Mouse (Mus musculus) thymus, adult 2 months (tissue): ENCODE data around the gene Aplp2. TPM values are rescaled to one million over a fixed set of nuclear protein-coding genes. Genes with fewer than 3 reads are reported as not detected.

Experiments
- DNase-seq: peaks from one replicate; pipeline ENCODE4 v3.0.0; 2021
- H3K27ac ChIP-seq: fragments of 200-500 bp; 2 replicates; pipeline ENCODE4 v1.5.1; 2012; ENCODE audit warnings: low read length, control low read depth; ENCODE audit not compliant: control insufficient read depth, insufficient read depth
- H3K27me3 ChIP-seq: fragments of 200-500 bp; 2 replicates; pipeline ENCODE4 v1.6.1; 2012; ENCODE audit warnings: mild to moderate bottlenecking, low read length, moderate library complexity, mixed read lengths; ENCODE audit not compliant: control insufficient read depth, insufficient read depth
- H3K36me3 ChIP-seq: fragments of 200-500 bp; 2 replicates; pipeline ENCODE4 v1.6.1; 2012; ENCODE audit warnings: mild to moderate bottlenecking, low read length, moderate library complexity; ENCODE audit not compliant: control insufficient read depth, insufficient read depth
- H3K4me1 ChIP-seq: fragments of 200-500 bp; replicated peaks from 2 replicates; pipeline ENCODE4 v1.6.1; 2012; ENCODE audit warnings: low read length; ENCODE audit not compliant: control insufficient read depth, insufficient read depth
- H3K4me3 ChIP-seq: fragments of 200-500 bp; 2 replicates; pipeline ENCODE4 v1.5.1; 2012; ENCODE audit warnings: mild to moderate bottlenecking, low read length, control low read depth, moderate library complexity; ENCODE audit not compliant: control insufficient read depth, insufficient read depth
- CTCF ChIP-seq: fragments of 200-500 bp; IDR thresholded peaks from 2 replicates; pipeline ENCODE4 v1.5.1; 2012; ENCODE audit warnings: mild to moderate bottlenecking, control low read depth, low read length, moderate library complexity, borderline replicate concordance; ENCODE audit not compliant: control insufficient read depth, poor library complexity, insufficient read depth; ENCODE audit errors: extremely low read depth
- POLR2A ChIP-seq: fragments of 200-500 bp; IDR thresholded peaks from 2 replicates; pipeline ENCODE4 v1.6.1; 2012; ENCODE audit warnings: mild to moderate bottlenecking, low read length, control low read depth, moderate library complexity; ENCODE audit not compliant: control insufficient read depth, poor library complexity, insufficient read depth; ENCODE audit errors: extremely low read depth
- WGBS: fragments of 180-500 bp; shearing (Covaris S2); methylation state at CpG from one replicate; pipeline ENCODE4 v1.1.7; 2018; 5-methylcytosine and 5-hydroxymethylcytosine counted together
- polyA plus RNA-seq: library from polyadenylated mRNA; depleted of rRNA; stranded (reverse); fragments of >200 nt; gene quantifications from 2 replicates; pipeline ENCODE4 v1.2.3, GENCODE M21; 2012

The Aplp2 gene
- polyA plus RNA-seq, 1 experiment = 188 TPM

DNA sequence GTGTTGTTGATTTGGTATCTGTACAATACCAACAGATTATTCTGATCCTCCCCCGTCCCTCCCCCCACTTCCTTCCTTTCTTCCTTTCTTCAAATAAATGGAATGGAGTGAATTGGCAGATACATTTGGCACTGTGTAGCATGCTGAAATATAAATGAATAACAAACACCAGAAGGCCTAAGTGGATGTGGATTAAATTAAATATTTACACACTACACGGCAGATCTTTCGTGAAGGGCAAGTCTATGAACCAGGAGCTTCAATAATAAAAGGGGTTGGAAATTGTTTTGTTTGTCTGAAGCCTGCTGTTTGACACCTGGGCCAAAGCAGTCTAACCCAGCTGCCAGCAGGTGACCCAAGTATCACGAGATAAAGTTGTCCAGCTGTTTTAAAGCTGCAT, 23.4 kb upstream of the Aplp2 start:
- Histone ChIP-seq H3K27me3 (no peaks in the 10 kb centered on the region), H3K4me3 (no peak overlapping the region), H3K4me1 (no peaks in the 10 kb centered on the region), H3K36me3 (no peaks in the 10 kb centered on the region), H3K27ac (no peak overlapping the region)
- WGBS = 61% methylated on average over 4 of the region's 4 CpGs
- DNase-seq = no peak
- no peak for TF ChIP-seq POLR2A
- TF ChIP-seq CTCF = no peak

- WGBS = 96% methylated on average over 8 of the region's 8 CpGs
- Histone ChIP-seq H3K27ac (no peak overlapping the region), H3K4me1 (no peaks in the 10 kb centered on the region), H3K4me3 (no peak overlapping the region), H3K36me3 (no peaks in the 10 kb centered on the region), H3K27me3 (no peaks in the 10 kb centered on the region)
- DNase-seq = no peak
- TF ChIP-seq CTCF (no peak), POLR2A (no peak)
Measured at GRCm38 (mm10) chr9:31226541-31226940, 14.9 kb upstream of the Aplp2 start.

DNA sequence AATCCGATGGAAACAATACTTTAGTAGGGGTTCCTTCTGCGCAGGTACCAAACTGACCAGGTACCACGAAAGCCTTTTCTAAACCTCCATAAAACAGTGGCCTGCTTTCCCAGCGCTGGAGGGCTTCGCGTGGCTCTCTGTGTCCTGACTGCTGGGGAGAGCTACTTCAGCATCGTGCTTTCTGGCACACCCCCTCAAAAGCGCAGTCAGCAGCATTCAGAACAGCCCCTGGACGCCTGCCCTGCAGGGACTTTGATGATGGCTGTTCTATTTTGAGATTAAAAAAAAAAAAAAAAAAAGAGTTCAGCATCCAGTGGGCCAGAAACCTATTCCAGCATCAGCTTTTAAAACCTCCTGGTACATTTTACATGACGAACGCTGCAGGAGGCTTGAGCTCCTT, 14.2 kb upstream of the Aplp2 start:
- no peak for TF ChIP-seq POLR2A
- TF ChIP-seq CTCF = no peak
- Histone ChIP-seq H3K4me1 (no peaks in the 10 kb centered on the region), H3K27ac (no peak overlapping the region), H3K27me3 (no peaks in the 10 kb centered on the region), H3K4me3 (no peak overlapping the region), H3K36me3 (no peaks in the 10 kb centered on the region)
- no peak for DNase-seq
- 95% methylated on average over 11 of the region's 11 CpGs for WGBS

- DNase-seq = no peak
- Histone ChIP-seq H3K27me3 (no peaks in the 10 kb centered on the region), H3K27ac (no peak overlapping the region), H3K4me1 (no peaks in the 10 kb centered on the region), H3K4me3 (no peak overlapping the region), H3K36me3 (no peaks in the 10 kb centered on the region)
- WGBS = 93% methylated on average over 4 of the region's 4 CpGs
- TF ChIP-seq POLR2A = no peak
Measured at GRCm38 (mm10) chr9:31223475-31223874, 11.9 kb upstream of the Aplp2 start.

DNA sequence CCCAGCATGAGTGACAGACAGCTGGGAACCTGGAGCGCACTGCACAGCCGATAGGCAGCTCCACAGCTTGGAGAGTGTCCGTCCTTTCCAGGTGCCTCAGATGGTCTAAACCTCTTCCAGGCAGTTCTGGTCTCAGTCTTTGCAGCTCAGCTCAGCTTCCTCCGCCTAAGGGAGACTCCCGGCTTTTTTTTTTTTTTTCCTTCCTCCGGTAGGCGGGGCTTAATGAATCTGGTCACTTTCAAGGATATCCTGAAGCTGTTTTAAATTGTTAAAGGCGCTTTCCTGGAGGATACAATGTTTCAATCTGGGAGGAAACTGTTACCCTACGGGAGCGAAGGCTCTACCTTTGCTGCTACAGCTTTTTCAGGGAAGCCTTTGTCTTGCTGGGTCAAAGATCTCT, 9.6 kb upstream of the Aplp2 start:
- Histone ChIP-seq H3K36me3 (no peaks in the 10 kb centered on the region), H3K27me3 (no peaks in the 10 kb centered on the region), H3K4me3 (no peak overlapping the region), H3K27ac (no peak overlapping the region), H3K4me1 (no peaks in the 10 kb centered on the region)
- TF ChIP-seq CTCF = no peak
- TF ChIP-seq POLR2A = no peak
- no peak for DNase-seq
- 83% methylated on average over 10 of the region's 10 CpGs for WGBS

GRCm38 (mm10) chr9:31217631-31218380, 6.2 kb upstream of the Aplp2 start:
- Histone ChIP-seq H3K27me3 (no peaks in the 10 kb centered on the region; the same call in 1 of the 2 replicates), H3K4me1 (no peaks in the 10 kb centered on the region), H3K27ac (no peak overlapping the region), H3K4me3 (no peak overlapping the region), H3K36me3 (no peaks in the 10 kb centered on the region)
- no peak for TF ChIP-seq POLR2A
- TF ChIP-seq CTCF = no peak
- DNase-seq = no peak
- WGBS = 70% methylated on average over 7 of the region's 7 CpGs

GRCm38 (mm10) chr9:31212500-31213008, 939 bp upstream of the Aplp2 start:
- TF ChIP-seq POLR2A (no peak), CTCF (no peak)
- Histone ChIP-seq H3K27me3 (peaks cover 5% of the 10 kb centered on the region), H3K4me1 (peaks cover 9% of the 10 kb centered on the region), H3K27ac (no peak overlapping the region), H3K4me3 (peak overlapping the region; percentile 57), H3K36me3 (no peaks in the 10 kb centered on the region)
- WGBS = 64% methylated on average over 12 of the region's 12 CpGs
- peak; percentile 7 for DNase-seq
